8 mouse cellular contexts compared by ENCODE assay signal in genomic region chr2:35215363-35215762, GRCm38 (mm10). TPM values are rescaled to one million over a fixed set of nuclear protein-coding genes. Genes with fewer than 3 reads are reported as not detected.
DNase-seq lines count a peak whose midpoint lies in the region; ATAC-seq lines count a peak whose summit lies in the region.

No protein-coding gene starts in this region.

- 67% methylated on average over 14 of the region's 14 CpGs for WGBS in lung, embryonic 15.5 days
- 31% methylated on average over 14 of the region's 14 CpGs for WGBS in forebrain, embryonic 10.5 days
- 64% methylated on average over 14 of the region's 14 CpGs for whole genome bisulfite sequencing in kidney, embryonic 14.5 days
- WGBS in neural tube, embryonic 11.5 days, result 47% methylated on average over 14 of the region's 14 CpGs

- H3K4me2 ChIP-seq in lung, embryonic 15.5 days, result no peak overlapping the region; the same call in 1 of the 2 replicates
- no peak overlapping the region for H3K4me2 ChIP-seq in kidney, embryonic 14.5 days (replicated peaks; ENCODE audit: low read depth, low read length)
- 0 out of 2 replicates have a peak overlapping the region, but pooled peaks have one; percentile 16 for H3K4me2 ChIP-seq in neural tube, embryonic 11.5 days (ENCODE audit: low read depth)

- peaks cover 3% of the 10 kb centered on the region; the same call in 1 of the 2 replicates for H3K4me1 ChIP-seq in lung, embryonic 15.5 days
- peaks cover 29% of the 10 kb centered on the region for H3K4me1 ChIP-seq in forebrain, embryonic 10.5 days
- H3K4me1 ChIP-seq in kidney, embryonic 14.5 days (ENCODE audit: control insufficient read depth, insufficient read depth, low read length), result peaks cover 2% of the 10 kb centered on the region; the same call in 1 of the 2 replicates
- H3K4me1 ChIP-seq in neural tube, embryonic 11.5 days (ENCODE audit: control insufficient read depth, insufficient read depth, low read length), result 0 out of 2 replicates have a peak, but pooled peaks cover 3% of the 10 kb centered on the region

- H3K9ac ChIP-seq in lung, embryonic 15.5 days, result no peak overlapping the region
- H3K9ac ChIP-seq in kidney, embryonic 14.5 days (ENCODE audit: low read depth, low read length), result no peak overlapping the region
- 0 out of 2 replicates have a peak overlapping the region, but pooled peaks have one; percentile 18 for H3K9ac ChIP-seq in neural tube, embryonic 11.5 days (ENCODE audit: low read length)

- no peaks in the 10 kb centered on the region for H3K9me3 ChIP-seq in lung, embryonic 15.5 days
- no peaks in the 10 kb centered on the region for H3K9me3 ChIP-seq in forebrain, embryonic 10.5 days
- H3K9me3 ChIP-seq in kidney, embryonic 14.5 days (ENCODE audit: control insufficient read depth, low read length), result no peaks in the 10 kb centered on the region
- H3K9me3 ChIP-seq in neural tube, embryonic 11.5 days (ENCODE audit: control insufficient read depth, low read length), result no peaks in the 10 kb centered on the region

- H3K4me3 ChIP-seq in lung, embryonic 15.5 days, result no peak overlapping the region
- peak overlapping the region; percentile 34 for H3K4me3 ChIP-seq in forebrain, embryonic 10.5 days
- no peak overlapping the region for H3K4me3 ChIP-seq in kidney, embryonic 14.5 days (ENCODE audit: low read length)
- H3K4me3 ChIP-seq in neural tube, embryonic 11.5 days (ENCODE audit: low read depth, low read length), result no peak overlapping the region

- H3K36me3 ChIP-seq in lung, embryonic 15.5 days, result no peaks in the 10 kb centered on the region
- no peaks in the 10 kb centered on the region for H3K36me3 ChIP-seq in forebrain, embryonic 10.5 days (replicated peaks)
- no peaks in the 10 kb centered on the region for H3K36me3 ChIP-seq in kidney, embryonic 14.5 days (ENCODE audit: control insufficient read depth, insufficient read depth, low read length)
- H3K36me3 ChIP-seq in neural tube, embryonic 11.5 days (ENCODE audit: control insufficient read depth, insufficient read depth, low read length), result no peaks in the 10 kb centered on the region

- DNase-seq in lung, postnatal 10 days, result no peak
- DNase-seq in forebrain, embryonic 10.5 days (ENCODE audit: extremely low spot score, low spot score), result peak; percentile 56
- DNase-seq in neural tube, embryonic 11.5 days (ENCODE audit: low spot score), result peak; percentile 28
- no peak for DNase-seq in spleen, postnatal 4 days (ENCODE audit: low spot score in 2 of 2)
- DNase-seq in ovary, adult 18-20 months (ENCODE audit: low spot score), result no peak
- DNase-seq in gastrocnemius, adult 18-20 months (ENCODE audit: low spot score), result no peak

- ATAC-seq in lung, embryonic 15.5 days (ENCODE audit: borderline replicate concordance, extremely low read depth, low FRiP score, low TSS enrichment), result no peak
- ATAC-seq in kidney, embryonic 14.5 days (ENCODE audit: low FRiP score, low TSS enrichment), result 0 out of 2 replicates have a peak, but pooled peaks have one; percentile 24
- peak; percentile 45; the same call in 1 of the 2 replicates for ATAC-seq in neural tube, embryonic 11.5 days (ENCODE audit: insufficient read depth, low FRiP score, low TSS enrichment)

- H3K27me3 ChIP-seq in lung, embryonic 15.5 days, result no peaks in the 10 kb centered on the region
- peaks cover 4% of the 10 kb centered on the region; the same call in 1 of the 2 replicates for H3K27me3 ChIP-seq in forebrain, embryonic 10.5 days (ENCODE audit: poor library complexity, severe bottlenecking)
- no peaks in the 10 kb centered on the region for H3K27me3 ChIP-seq in kidney, embryonic 14.5 days (ENCODE audit: control insufficient read depth, insufficient read depth, low read length)
- H3K27me3 ChIP-seq in neural tube, embryonic 11.5 days (ENCODE audit: control insufficient read depth, insufficient read depth, low read length), result no peaks in the 10 kb centered on the region

- peak overlapping the region; percentile 67 for H3K27ac ChIP-seq in lung, embryonic 15.5 days
- H3K27ac ChIP-seq in forebrain, embryonic 10.5 days, result peak overlapping the region; percentile 87
- H3K27ac ChIP-seq in kidney, embryonic 14.5 days (ENCODE audit: low read depth, low read length), result peak overlapping the region; percentile 71
- H3K27ac ChIP-seq in neural tube, embryonic 11.5 days (ENCODE audit: low read depth, low read length), result 0 out of 2 replicates have a peak overlapping the region, but pooled peaks have one; percentile 39

RNA-seq across cellular contexts. Expression of gene Rab14, which starts 14.4 kb away (rescaled TPM):
- polyA plus RNA-seq in lung, embryonic 15.5 days (2015; fragmentation: Nextera tagmentation; extraction: Ambion mirVana), result 315 and 333 TPM in 2 replicates
- polyA plus RNA-seq in forebrain, embryonic 10.5 days (2016; fragmentation: Nextera tagmentation; extraction: Ambion mirVana), result 254 and 258 TPM in 2 replicates
- 308 and 329 TPM in 2 replicates for polyA plus RNA-seq in kidney, embryonic 14.5 days (2014; fragmentation: Nextera tagmentation; extraction: Ambion mirVana)
- 248 and 271 TPM in 2 replicates for polyA plus RNA-seq in neural tube, embryonic 11.5 days (2014; fragmentation: Nextera tagmentation; extraction: Ambion mirVana)
- 10 to 100 TPM; 77.0 to 84.0 TPM for total RNA-seq in gastrocnemius, adult 18-20 months (2021)

RNA-seq across cellular contexts. Expression of gene Gsn, which starts 40.8 kb away (rescaled TPM):
- polyA plus RNA-seq in lung, embryonic 15.5 days (2015; fragmentation: Nextera tagmentation; extraction: Ambion mirVana), result 170 and 187 TPM in 2 replicates
- 14.6 and 15.5 TPM in 2 replicates for polyA plus RNA-seq in forebrain, embryonic 10.5 days (2016; fragmentation: Nextera tagmentation; extraction: Ambion mirVana)
- 57.6 and 84.2 TPM in 2 replicates for polyA plus RNA-seq in kidney, embryonic 14.5 days (2014; fragmentation: Nextera tagmentation; extraction: Ambion mirVana)
- polyA plus RNA-seq in neural tube, embryonic 11.5 days (2014; fragmentation: Nextera tagmentation; extraction: Ambion mirVana), result 30.6 and 36.0 TPM in 2 replicates
- total RNA-seq in gastrocnemius, adult 18-20 months (2021), result 100 to 1,000 TPM; 526 to 574 TPM

Comparison
In these comparisons a context has a peak if more than half of its experiments do, and no peak if none do; other contexts are left out.
1. DNase-seq: peak in forebrain, embryonic 10.5 days (single experiment) and neural tube, embryonic 11.5 days (single experiment); none in lung, postnatal 10 days (single experiment), spleen, postnatal 4 days (0 of 2), ovary, adult 18-20 months (single experiment) and gastrocnemius, adult 18-20 months (single experiment).
2. Peak in every context shown above with its lines, with median percentiles within 50 percentile points of each other: H3K27ac ChIP-seq.